Mouse (Mus musculus) heart, postnatal 14 days (tissue): ENCODE data around the gene Ubash3b. TPM values are rescaled to one million over a fixed set of nuclear protein-coding genes. Genes with fewer than 3 reads are reported as not detected.
A peak's percentile ranks its signal among the peaks of the same experiment; 100 is the strongest.

Experiments
- DNase-seq, 2 experiments: peaks; one replicate each; pipeline ENCODE4 v3.0.0; 2021 to 2022
- intact Hi-C: fragments of 180-260 bp; cut with DNase I; formaldehyde crosslinking; loops from one replicate; pipeline ENCODE4 v1.15.1; 2025
- long read RNA-seq, 2 experiments: library from polyadenylated mRNA; stranded (forward); transcript quantifications; one replicate each; pipeline ENCODE4 v2.0.0; 2021
- total RNA-seq, 2 experiments: library from RNA; stranded (reverse); gene quantifications; 2 replicates each; pipeline ENCODE4 v1.2.3; 2021

Ubash3b gene
- 1 to 10 TPM; 1.7 to 1.8 TPM for total RNA-seq
- long read RNA-seq, experiment 1, full-length matches to known transcripts: 1 of 2 reads
- long read RNA-seq, experiment 1, partial matches to known transcripts: 0 of 2 reads
- long read RNA-seq, experiment 1, other reads (novel, unspliced or antisense): 1 of 2 reads
- long read RNA-seq, experiment 2, partial matches to known transcripts: 1 of 2 reads
- long read RNA-seq, experiment 2, other reads (novel, unspliced or antisense): 1 of 2 reads

GRCm38 (mm10) chr9:41161413-41161812 is at the start of gene Ubash3b:
TSS of gene Ubash3b (minus strand) at chr9:41161697.
- intact Hi-C loops: no loop called here
- DNase-seq: no peak

DNA sequence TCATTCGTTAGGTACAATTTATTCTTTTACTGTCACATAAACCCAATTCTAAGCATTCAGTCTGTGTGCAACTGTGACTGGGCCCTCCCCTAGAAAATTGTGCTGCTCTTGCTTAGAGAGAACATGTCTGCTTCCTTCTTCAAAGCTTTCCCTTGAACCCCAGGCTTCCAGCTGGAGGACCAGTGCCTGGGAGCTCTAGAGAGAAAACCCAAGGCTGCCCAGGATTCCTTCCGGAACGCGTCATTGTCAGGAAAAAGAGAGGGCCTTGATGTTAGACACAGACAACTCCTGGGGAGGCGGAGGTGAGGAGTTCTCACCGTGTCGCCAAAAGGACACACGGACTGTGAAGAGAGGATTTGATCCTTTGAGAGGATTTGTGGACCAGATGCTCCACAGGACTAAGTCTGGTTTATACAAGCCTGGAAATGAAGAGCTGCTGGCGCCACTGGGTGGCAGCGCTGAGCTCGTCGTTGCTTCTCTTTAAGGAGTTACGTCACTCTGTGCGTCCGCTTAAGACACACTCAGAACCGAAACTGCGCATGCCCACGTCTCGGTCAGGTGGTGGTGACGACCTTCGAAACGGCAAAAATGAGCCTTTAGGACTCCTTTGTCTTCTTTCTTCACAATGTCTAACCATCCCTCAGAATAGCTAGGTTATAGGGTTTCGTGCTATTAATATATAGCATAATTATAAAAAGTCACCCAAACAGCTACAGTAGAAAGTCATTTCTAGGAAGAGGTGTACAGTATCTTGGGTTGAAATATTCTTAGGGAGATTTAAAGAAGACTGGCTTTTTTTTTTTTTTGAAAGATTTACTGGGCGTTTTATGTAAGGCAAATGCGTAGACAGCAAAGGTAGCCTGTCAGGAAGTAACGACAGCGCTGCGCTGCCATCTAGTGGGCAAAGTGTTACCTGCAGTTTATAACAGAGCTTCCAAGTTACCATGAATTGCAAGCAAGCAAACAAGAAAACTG is 45.9 kb upstream of the Ubash3b start:
- DNase-seq: peak; percentile 94
- intact Hi-C loops: no loop called here

DNA sequence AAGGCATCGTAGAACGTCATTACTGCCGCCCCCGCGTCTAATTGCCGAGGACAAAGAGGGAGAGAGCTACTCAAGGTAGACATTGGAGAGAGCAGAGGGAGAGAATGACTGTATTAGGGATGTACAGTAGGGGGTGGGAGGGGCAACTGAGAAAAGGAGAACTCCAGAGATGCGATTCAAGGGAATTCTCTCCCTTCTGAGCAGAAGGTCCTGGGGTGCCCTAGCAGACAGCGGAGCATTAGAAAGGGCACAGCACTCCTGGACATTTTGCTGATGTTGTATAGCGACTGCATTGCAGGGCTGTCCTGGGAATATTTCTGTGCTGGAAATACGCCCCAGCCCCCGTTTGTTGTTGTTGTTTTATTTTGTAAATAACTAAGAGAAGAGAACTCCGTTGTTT is 45.2 kb upstream of the Ubash3b start:
- intact Hi-C loops: no loop called here

GRCm38 (mm10) chr9:41205267-41205666 is 43.8 kb upstream of the Ubash3b start:
- intact Hi-C loops: no loop called here
- no peak for DNase-seq

More for the DNA sequence above, 45.2 kb upstream of the Ubash3b start:
- no peak for DNase-seq

DNA sequence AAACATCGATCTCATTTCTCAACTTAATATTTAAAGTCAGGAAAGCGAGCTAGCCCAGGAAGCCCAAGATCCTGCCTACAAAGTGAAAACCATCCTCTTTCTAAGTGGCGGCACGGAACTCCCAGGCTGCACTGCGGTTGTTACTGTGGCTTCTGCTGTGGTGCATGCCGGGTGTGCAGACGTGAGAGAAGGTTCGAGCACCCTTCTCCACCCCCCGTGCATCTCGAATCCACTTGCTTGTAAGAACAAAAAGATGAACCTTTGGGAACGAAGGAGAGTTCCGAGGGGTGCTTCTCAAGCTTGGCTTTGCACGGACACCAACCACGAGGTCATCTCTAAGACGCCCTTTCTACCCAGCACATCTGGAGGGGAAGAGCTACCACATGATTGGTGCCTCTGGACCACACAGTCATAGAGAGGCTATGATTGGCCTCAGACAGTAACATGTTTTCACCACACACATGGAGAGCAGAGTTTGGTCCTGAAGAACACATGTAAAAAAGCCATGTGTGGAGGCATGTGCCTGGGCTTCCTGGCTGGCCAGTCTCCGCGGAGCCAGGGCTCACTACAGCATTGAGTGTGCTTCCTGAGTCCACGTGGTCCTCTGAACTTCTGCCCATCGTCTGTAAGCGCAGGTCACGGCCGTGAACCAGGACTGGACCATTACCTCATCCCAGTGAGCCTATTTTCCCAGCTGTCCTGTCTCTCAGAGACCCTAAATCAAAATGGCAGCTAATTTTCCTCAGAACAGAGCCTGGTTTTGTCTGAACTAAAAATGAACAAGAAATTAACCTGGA is 38.2 kb upstream of the Ubash3b start:
- intact Hi-C loops: no loop called here
- no peak for DNase-seq

DNA sequence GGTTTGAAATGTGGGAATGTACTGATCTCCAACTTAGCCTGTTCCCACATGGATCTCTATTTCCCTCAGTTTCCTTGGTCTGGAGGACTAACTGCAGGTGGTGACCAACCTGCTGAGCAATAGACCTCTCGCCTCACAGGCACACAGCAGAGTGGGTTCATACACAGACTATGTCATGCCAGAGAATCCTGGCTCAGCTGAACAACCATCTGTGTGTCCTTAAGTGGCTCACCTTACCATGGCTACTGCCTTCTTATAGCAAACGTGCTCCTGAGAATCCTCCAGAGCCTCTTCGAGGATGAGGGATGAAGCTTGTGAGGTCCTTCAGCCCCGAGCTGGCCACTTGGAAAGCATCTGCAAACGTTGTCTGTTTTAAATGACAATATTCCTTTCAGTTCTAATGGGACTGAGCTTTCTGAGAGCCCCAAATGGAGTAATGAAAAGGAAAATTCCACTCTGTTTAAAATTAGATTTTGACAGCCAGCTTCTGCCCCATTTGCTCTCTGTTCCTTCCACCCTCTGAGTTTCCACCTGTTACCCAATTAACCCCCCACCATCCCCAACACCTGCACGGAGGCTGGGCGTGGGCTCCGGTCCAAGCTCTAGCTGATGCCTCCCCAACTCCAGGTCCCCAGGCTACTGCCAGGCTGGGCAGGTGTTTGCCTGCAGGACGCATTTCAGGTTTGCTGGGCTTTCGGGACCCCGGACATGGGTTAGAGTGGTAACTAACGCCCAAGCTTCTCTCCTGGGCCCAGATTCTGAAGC is 37.2 kb upstream of the Ubash3b start:
- DNase-seq: no peak
- intact Hi-C loops: no loop called here

- intact Hi-C loops: no loop called here
- no peak for DNase-seq
Observed at GRCm38 (mm10) chr9:41195742-41196311, 34.3 kb upstream of the Ubash3b start.

DNA sequence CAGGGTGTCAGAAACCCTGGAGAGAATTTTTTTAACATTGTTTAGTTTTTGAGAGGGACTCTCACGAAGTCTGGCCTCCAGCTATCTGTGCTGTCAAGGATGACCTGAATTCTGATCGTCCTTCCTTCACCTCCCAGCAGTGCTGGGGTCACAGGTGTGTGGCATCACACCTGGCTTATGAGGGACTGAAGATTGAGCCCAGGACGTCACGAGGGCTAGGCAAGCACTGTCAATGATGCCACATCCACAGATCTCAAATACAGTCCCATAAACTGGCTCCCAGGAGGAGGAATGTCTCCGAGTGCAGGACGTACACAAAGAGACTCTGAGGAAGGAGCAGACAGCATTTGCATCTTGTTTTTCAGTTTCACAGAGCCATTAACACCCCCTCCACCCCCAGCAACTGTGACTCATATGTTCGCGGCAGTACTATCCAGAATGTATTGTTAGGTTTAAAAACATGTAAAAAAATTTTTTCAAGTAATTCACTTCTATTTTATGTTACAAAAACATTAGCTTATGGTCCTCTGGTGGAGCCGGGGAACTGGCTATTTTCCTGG is 30.2 kb upstream of the Ubash3b start:
- intact Hi-C loops: loop anchor here (1.0 to 5.0 kb wide), 3 partner anchors 147 to 354 kb away; no protein-coding TSS in a partner anchor
- no peak for DNase-seq

DNA sequence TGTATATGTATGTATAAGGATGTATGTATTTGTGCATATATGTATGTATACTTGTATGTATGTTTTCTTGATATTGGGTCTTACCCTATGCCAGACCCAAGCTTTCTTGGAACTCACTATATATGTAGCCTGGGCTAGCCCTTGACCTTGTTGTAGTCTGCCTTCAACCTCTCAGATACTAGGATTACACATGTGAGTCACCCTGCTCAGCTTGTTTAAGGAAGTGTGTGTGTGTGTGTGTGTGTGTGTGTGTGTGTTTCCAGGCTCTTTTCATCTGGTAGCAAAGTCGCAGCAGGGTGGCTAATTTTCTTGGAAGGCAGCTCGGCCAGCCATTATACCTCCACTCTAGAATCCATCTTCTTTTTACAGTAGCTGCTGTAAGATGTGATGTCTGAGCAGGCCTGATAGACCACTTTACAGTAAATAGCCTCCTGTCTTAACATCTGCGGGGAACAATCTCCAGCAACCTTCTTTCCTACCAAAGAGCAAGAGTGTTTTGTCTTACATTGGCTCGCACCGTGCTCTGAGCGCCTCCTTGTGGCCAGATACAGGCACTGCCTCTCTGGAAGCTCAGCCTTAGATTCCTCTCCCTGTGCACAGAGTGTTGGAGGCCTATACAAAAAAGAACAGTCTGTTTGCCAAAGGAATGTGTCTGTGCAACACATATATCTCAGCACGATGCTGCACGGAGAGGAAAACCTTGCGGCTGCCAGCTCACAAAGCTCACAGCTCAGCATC is 29.4 kb upstream of the Ubash3b start:
- DNase-seq: peak; percentile 76 to 83
- intact Hi-C loops: loop anchor here (1.0 to 5.0 kb wide), 3 partner anchors 146 to 354 kb away; no protein-coding TSS in a partner anchor

GRCm38 (mm10) chr9:41187939-41188338 is 26.4 kb upstream of the Ubash3b start:
- intact Hi-C loops: no loop called here
- no peak for DNase-seq

GRCm38 (mm10) chr9:41187498-41187897 is 26.0 kb upstream of the Ubash3b start:
- no peak for DNase-seq
- intact Hi-C loops: no loop called here

GRCm38 (mm10) chr9:41185331-41185730 is 23.8 kb upstream of the Ubash3b start:
- intact Hi-C loops: no loop called here
- DNase-seq: no peak

GRCm38 (mm10) chr9:41182550-41182949 is 21.1 kb upstream of the Ubash3b start:
- intact Hi-C loops: loop anchor here (1.0 kb wide), 1 partner anchor 138 kb away; no protein-coding TSS in a partner anchor
- DNase-seq: peak; percentile 26 to 50

DNA sequence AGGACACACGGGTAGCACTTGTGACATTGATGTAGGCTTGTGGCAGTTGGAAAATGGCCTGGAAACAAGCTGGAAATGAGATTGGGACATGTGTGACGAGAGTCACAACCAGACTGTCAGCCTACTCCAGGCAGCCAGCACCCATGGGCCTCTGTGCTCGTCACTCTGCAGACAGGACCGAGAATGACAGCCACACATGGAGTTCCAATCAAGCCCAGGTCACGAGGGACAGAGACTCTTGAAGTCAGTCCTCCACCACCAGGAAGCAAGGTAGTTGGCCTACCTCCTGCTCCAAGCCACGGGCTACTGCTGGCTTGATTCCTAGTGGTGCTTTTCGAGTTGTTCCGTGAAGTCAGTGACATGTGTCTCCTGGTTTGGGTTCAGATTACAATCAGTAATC is 20.3 kb upstream of the Ubash3b start:
- intact Hi-C loops: loop anchor here (1.0 kb wide), 1 partner anchor 138 kb away; no protein-coding TSS in a partner anchor
- DNase-seq: no peak

- DNase-seq: no peak
- intact Hi-C loops: no loop called here
Observed at GRCm38 (mm10) chr9:41181372-41181771, 19.9 kb upstream of the Ubash3b start.

DNA sequence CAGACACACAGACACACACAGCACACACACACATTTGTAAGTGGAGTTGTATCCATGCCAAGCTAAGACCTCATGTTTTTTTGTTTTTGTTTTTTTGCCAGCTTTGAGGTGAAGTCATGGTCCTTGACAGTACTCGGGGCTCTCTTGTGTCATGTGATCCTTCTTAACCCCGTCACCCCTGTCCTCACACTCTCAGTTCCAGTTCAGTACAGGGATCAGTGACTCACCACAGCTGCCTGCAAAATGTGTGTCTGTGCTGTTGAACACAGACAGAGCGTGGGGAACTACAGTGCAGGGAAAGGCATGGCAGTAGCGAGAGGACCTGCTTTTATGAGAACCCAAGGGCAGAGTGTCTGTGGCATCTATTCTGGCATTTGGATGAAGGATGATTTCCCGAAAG is 17.6 kb upstream of the Ubash3b start:
- DNase-seq: no peak
- intact Hi-C loops: no loop called here

DNA sequence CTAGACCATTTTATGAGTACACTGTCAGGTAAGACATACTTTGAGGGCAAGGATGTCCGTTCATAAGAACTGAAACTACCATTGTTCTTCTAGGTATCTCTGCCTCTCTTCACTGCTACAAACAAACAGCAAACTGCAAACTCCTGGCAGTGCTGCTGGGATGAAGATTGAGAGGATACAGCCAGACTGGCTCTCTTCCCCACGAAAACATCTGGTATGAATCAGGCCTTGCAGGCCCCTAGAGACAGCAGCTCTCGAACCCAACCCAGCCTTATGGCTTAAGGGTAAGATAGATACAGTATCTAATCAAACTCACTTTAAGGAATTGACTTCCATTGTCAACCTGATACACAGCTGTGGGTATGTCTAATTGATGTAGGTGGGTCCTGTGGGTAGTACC is 11.7 kb upstream of the Ubash3b start:
- intact Hi-C loops: no loop called here
- peak; percentile 31 to 43 for DNase-seq

DNA sequence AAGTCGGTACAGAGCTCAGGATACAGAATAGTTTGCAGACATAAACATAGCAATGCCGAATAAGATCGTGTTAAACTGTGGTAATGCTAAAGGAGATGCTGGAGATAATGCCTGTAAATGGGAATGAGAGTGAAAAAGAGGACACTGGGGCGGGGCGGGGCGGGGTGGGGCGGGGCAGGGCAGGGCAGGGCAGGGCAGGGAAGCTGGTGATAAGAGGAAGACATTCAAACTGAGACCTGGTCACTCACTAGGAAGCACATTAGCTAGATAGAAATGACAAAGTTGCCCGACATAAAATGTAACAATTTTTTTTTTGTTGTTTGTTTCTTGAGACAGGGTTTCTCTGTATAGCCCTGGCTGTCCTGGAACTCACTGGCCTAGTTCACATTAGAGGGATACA is 10.9 kb upstream of the Ubash3b start:
- DNase-seq: no peak
- intact Hi-C loops: no loop called here

- intact Hi-C loops: no loop called here
- no peak for DNase-seq
Observed at GRCm38 (mm10) chr9:41170026-41170425, 8.5 kb upstream of the Ubash3b start.
